Mouse (Mus musculus) E14TG2a.4 (cell line): ENCODE data around the gene D630003M21Rik.

Experiments
- H3K27me3 ChIP-seq: 2 replicates; pipeline ENCODE4 v1.6.1; 2014; ENCODE audit warnings: low read length, control low read depth; ENCODE audit not compliant: insufficient read depth
- H3K36me3 ChIP-seq: 2 replicates; pipeline ENCODE4 v1.6.1; 2014; ENCODE audit warnings: low read length, control low read depth; ENCODE audit not compliant: insufficient read depth
- H3K4me1 ChIP-seq: replicated peaks from 2 replicates; pipeline ENCODE4 v1.6.1; 2014; ENCODE audit warnings: low read depth, low read length, control low read depth
- H3K4me3 ChIP-seq: replicated peaks from 2 replicates; pipeline ENCODE4 v1.5.1; 2014; ENCODE audit warnings: mild to moderate bottlenecking, low read length
- H3K9me3 ChIP-seq: 2 replicates; pipeline ENCODE4 v1.6.1; 2014; ENCODE audit warnings: low read length, control low read depth
- CTCF ChIP-seq: conservative IDR thresholded peaks from 2 replicates; pipeline ENCODE4 v1.5.1; 2014; ENCODE audit warnings: low read length
- NANOG ChIP-seq: IDR thresholded peaks from 2 replicates; pipeline ENCODE4 v1.6.1; 2014; ENCODE audit warnings: borderline replicate concordance, low read length, mixed read lengths
- POU5F1 ChIP-seq: IDR thresholded peaks from 2 replicates; pipeline ENCODE4 v1.6.1; 2014; ENCODE audit warnings: low read length, borderline replicate concordance

Gene D630003M21Rik

DNA sequence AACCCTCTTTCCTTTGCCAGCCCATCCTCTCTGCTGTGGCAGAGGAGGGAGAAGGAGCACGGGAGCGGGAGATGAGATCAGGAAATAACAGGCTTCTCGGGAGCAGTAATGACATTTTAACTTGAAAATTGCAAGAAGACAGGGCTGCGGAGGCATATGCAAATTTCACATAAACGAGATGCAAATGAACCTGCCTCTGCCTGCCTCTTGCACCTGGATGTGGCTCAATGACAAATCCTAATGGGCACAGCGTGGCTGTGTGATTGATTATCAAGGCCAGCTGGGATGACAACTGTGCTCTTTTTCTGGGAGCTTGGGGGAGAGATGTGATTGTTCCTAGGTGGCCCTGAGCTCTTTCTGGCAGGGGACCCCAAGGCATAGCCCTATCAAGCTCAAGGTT lies 47.1 kb downstream of the D630003M21Rik start:
- H3K36me3 ChIP-seq: no peaks in the 10 kb centered on the region
- 0 out of 2 replicates have a peak, but pooled peaks cover 3% of the 10 kb centered on the region for H3K27me3 ChIP-seq
- no peak for TF ChIP-seq NANOG

GRCm38 (mm10) chr2:158180797-158181196 lies 48.2 kb downstream of the D630003M21Rik start:
- peaks cover 63% of the 10 kb centered on the region for H3K4me1 ChIP-seq
- H3K27me3 ChIP-seq: 0 out of 2 replicates have a peak, but pooled peaks cover 3% of the 10 kb centered on the region
- no peak overlapping the region for H3K4me3 ChIP-seq
- no peaks in the 10 kb centered on the region for H3K36me3 ChIP-seq
- no peak for TF ChIP-seq POU5F1
- no peak for TF ChIP-seq NANOG
- peak; percentile 92 for TF ChIP-seq CTCF
- no peaks in the 10 kb centered on the region for H3K9me3 ChIP-seq

More for the DNA sequence above, 47.1 kb downstream of the D630003M21Rik start:
- 0 out of 2 replicates have a peak overlapping the region, but pooled peaks have one; percentile 17 for H3K4me3 ChIP-seq
- H3K9me3 ChIP-seq: no peaks in the 10 kb centered on the region
- H3K4me1 ChIP-seq: peaks cover 52% of the 10 kb centered on the region

- H3K36me3 ChIP-seq: no peaks in the 10 kb centered on the region
- H3K9me3 ChIP-seq: peaks cover 8% of the 10 kb centered on the region; the same call in 1 of the 2 replicates
- TF ChIP-seq POU5F1: no peak
- no peak for TF ChIP-seq NANOG
- no peak for TF ChIP-seq CTCF
- peak overlapping the region; percentile 32; the same call in 1 of the 2 replicates for H3K4me3 ChIP-seq
- H3K27me3 ChIP-seq: 0 out of 2 replicates have a peak, but pooled peaks cover 3% of the 10 kb centered on the region
- peaks cover 67% of the 10 kb centered on the region for H3K4me1 ChIP-seq
Observed at GRCm38 (mm10) chr2:158179370-158180111, 49.5 kb downstream of the D630003M21Rik start.

DNA sequence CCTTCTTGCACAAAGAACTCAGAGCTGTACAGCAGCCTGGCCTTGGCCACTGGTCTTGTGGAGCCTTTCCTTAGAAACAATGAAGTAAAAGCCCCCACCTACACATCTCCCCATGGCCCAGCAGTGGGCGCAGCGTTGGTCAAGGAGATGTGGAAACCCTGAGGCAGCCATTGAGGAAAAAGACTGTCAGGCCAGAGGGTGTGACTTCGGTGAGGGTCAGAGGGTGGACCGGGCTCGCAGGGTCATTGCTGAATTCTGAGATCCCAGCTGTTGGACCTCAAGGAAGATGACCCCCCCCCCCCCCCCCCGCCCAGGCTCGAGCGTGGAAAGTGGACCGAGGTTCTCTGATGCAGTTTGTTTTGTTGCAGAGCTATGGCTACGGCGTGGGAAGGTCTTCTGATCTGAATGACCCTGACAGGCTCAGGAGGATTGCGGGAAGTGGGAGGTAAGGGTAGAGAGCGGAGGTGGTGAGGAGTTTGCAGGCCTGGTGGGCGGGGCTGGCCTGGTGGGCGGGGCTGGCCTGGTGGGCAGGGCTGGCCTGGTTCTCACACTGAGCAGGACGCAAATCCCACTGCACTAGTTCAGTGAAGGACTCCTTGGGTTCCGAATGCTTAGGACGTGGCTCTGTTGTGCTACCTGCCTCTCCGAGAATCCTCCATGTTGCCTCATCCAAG lies 50.2 kb downstream of the D630003M21Rik start:
- H3K9me3 ChIP-seq: peaks cover 8% of the 10 kb centered on the region; the same call in 1 of the 2 replicates
- H3K4me1 ChIP-seq: peaks cover 67% of the 10 kb centered on the region
- H3K4me3 ChIP-seq: peak overlapping the region; percentile 32; the same call in 1 of the 2 replicates
- H3K27me3 ChIP-seq: 0 out of 2 replicates have a peak, but pooled peaks cover 5% of the 10 kb centered on the region
- no peaks in the 10 kb centered on the region for H3K36me3 ChIP-seq
- TF ChIP-seq NANOG: no peak
- no peak for TF ChIP-seq CTCF
- TF ChIP-seq POU5F1: no peak

DNA sequence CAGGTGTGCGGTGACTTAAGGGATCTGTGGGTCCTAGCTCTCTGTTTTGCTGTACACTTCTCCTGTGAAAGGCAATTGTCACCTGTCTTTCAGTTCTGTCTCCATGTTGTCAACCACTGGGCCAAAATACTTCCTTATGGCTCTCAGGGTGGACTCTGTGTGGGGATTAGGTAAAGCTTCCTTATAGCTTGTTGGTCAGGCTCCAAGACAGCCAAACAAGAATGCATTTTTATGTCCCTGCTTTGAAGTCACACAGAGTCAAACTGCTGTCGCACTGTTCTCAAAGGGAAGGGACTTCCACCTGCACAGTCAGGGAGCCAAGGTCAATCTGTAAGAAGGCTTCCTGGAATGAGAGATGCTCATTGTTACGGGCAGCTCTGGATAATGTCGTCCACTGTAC lies 50.9 kb downstream of the D630003M21Rik start:
- H3K9me3 ChIP-seq: peaks cover 8% of the 10 kb centered on the region; the same call in 1 of the 2 replicates

GRCm38 (mm10) chr2:158177574-158177973 lies 51.4 kb downstream of the D630003M21Rik start:
- Histone ChIP-seq H3K27me3 (0 out of 2 replicates have a peak, but pooled peaks cover 5% of the 10 kb centered on the region), H3K9me3 (peaks cover 8% of the 10 kb centered on the region; the same call in 1 of the 2 replicates), H3K36me3 (no peaks in the 10 kb centered on the region), H3K4me1 (peaks cover 67% of the 10 kb centered on the region), H3K4me3 (no peak overlapping the region)
- peak; percentile 45; the same call in 1 of the 2 replicates for TF ChIP-seq POU5F1
- no peak for TF ChIP-seq CTCF

More for the DNA sequence above, 50.9 kb downstream of the D630003M21Rik start:
- TF ChIP-seq NANOG (no peak), POU5F1 (no peak), CTCF (no peak)
- Histone ChIP-seq H3K4me3 (no peak overlapping the region), H3K36me3 (no peaks in the 10 kb centered on the region), H3K27me3 (0 out of 2 replicates have a peak, but pooled peaks cover 5% of the 10 kb centered on the region), H3K4me1 (peaks cover 67% of the 10 kb centered on the region)

GRCm38 (mm10) chr2:158176763-158177162 lies 52.3 kb downstream of the D630003M21Rik start:
- TF ChIP-seq NANOG (no peak), POU5F1 (no peak), CTCF (no peak)
- Histone ChIP-seq H3K27me3 (0 out of 2 replicates have a peak, but pooled peaks cover 5% of the 10 kb centered on the region), H3K4me1 (peaks cover 59% of the 10 kb centered on the region), H3K9me3 (peaks cover 8% of the 10 kb centered on the region; the same call in 1 of the 2 replicates), H3K36me3 (no peaks in the 10 kb centered on the region), H3K4me3 (no peak overlapping the region)

DNA sequence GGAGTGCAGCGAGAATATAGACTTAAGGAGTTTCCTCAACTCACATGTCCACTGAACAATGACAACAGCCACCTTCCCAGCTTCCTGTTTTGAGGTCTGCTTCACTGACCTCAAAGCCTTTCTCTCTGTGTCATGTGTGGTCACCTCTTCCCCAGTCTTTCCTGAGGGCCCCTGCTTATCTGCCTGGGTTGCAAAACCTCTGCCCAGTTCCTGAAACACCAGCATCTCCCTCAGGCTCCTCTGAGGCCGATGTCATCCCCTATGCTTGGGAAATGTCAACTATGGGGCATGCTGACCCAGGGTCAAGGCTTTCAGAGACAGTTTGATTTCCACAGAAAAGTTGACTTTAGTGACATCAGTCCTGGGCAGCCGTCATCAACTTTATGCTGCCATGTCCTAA lies 53.6 kb downstream of the D630003M21Rik start:
- TF ChIP-seq CTCF (no peak), NANOG (no peak), POU5F1 (no peak)
- no peak overlapping the region for H3K4me3 ChIP-seq
- H3K4me1 ChIP-seq: peaks cover 48% of the 10 kb centered on the region
- 0 out of 2 replicates have a peak, but pooled peaks cover 5% of the 10 kb centered on the region for H3K27me3 ChIP-seq
- H3K9me3 ChIP-seq: peaks cover 8% of the 10 kb centered on the region; the same call in 1 of the 2 replicates
- H3K36me3 ChIP-seq: no peaks in the 10 kb centered on the region
